Mouse (Mus musculus) limb, embryonic 12.5 days (tissue): ENCODE results near the gene Ppp1r15a. TPM values are rescaled to one million over a fixed set of nuclear protein-coding genes. Genes with fewer than 3 reads are reported as not detected.
"Not testable (repeated sequence)": the region's sequence is repeated elsewhere in the genome, so short reads cannot be mapped to it uniquely, and the experiment has no call there.

Experiments used
- ATAC-seq: fragments of 200-750 bp; cut with Nextera tagmentation; 2 replicates; pipeline ENCODE4 v1.8.0; 2017; ENCODE audit warnings: low read depth, moderate TSS enrichment; ENCODE audit not compliant: insufficient number of reproducible peaks, insufficient read depth, low FRiP score, low TSS enrichment
- H3K27ac ChIP-seq: fragments of 300-500 bp; sonication (generic); 2 replicates; pipeline ENCODE4 v1.5.1; 2016; ENCODE audit warnings: mild to moderate bottlenecking, moderate library complexity
- H3K27me3 ChIP-seq: fragments of 300-500 bp; sonication (generic); 2 replicates; pipeline ENCODE4 v1.6.1; 2016; ENCODE audit warnings: mild to moderate bottlenecking, moderate library complexity
- H3K36me3 ChIP-seq: fragments of 300-500 bp; sonication (generic); 2 replicates; pipeline ENCODE4 v1.6.1; 2016; ENCODE audit warnings: mild to moderate bottlenecking, moderate library complexity
- H3K4me1 ChIP-seq: fragments of 300-500 bp; sonication (generic); replicated peaks from 2 replicates; pipeline ENCODE4 v1.6.1; 2016
- H3K4me2 ChIP-seq: fragments of 300-500 bp; sonication (generic); 2 replicates; pipeline ENCODE4 v1.6.1; 2016; ENCODE audit warnings: mild to moderate bottlenecking, moderate library complexity
- H3K4me3 ChIP-seq: fragments of 300-500 bp; sonication (generic); replicated peaks from 2 replicates; pipeline ENCODE4 v1.5.1; 2016; ENCODE audit warnings: mild to moderate bottlenecking
- H3K9ac ChIP-seq: fragments of 300-500 bp; sonication (generic); replicated peaks from 2 replicates; pipeline ENCODE4 v1.6.1; 2016; ENCODE audit warnings: mild to moderate bottlenecking, moderate library complexity
- H3K9me3 ChIP-seq: fragments of 300-500 bp; sonication (generic); 2 replicates; pipeline ENCODE4 v1.6.1; 2016; ENCODE audit warnings: mild to moderate bottlenecking, moderate library complexity
- WGBS: fragments of 180-500 bp; shearing (Covaris S2); methylation state at CpG from one replicate; pipeline ENCODE4 v1.1.7; 2016; 5-methylcytosine and 5-hydroxymethylcytosine counted together
- polyA plus RNA-seq: library from polyadenylated mRNA; unstranded; fragments of >200 nt; fragmentation: Nextera tagmentation; extraction: Ambion mirVana; gene quantifications from 2 replicates; pipeline ENCODE4 v1.2.1, GENCODE M21; 2016

The Ppp1r15a gene
- polyA plus RNA-seq, 1 experiment from 2014 or later, result 27.1 TPM

DNA sequence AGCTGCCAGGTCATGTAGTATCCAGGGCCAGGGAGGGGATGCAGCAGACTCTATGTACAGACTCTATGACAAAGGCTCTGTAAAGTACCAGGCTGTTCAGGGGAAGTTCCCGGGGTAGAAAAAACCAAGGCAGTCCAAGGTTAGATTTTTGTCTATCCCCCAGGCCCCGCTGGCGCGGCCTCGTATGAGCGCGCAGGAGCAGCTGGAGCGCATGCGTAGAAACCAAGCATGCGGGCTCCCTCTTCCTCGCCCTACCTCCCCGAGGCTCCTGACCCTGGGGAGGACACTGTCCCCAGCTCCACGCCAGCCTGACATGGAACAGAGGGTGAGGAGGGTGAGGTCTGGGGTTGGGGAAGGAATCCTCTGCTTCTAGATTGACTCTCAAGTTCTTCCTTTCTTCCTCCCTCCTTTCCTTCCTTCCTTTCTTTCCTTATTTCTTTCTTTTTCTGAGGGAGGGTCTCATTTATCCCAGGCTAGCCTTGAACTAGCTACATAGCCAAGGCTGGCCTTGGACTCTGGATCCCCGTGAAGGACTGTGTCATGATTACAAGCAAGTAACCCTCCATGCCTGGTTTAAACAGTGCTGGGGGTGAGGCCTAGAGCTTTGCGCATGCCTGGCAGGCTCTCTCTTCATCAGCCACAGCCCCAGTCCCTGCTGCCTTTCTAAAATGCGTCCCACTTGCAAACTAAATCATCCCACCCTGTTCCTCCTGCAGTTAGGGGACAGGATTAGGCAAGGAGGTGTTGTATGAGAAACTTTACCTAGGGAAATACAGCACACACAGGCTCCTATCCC lies 23.8 kb upstream of the Ppp1r15a start:
- H3K4me2 ChIP-seq, result no peak overlapping the region
- H3K27me3 ChIP-seq, result no peaks in the 10 kb centered on the region
- no peak overlapping the region for H3K9ac ChIP-seq
- no peak overlapping the region for H3K27ac ChIP-seq
- H3K9me3 ChIP-seq, result no peaks in the 10 kb centered on the region
- H3K4me1 ChIP-seq, result no peaks in the 10 kb centered on the region; the same call in 1 of the 2 replicates
- no peak overlapping the region for H3K4me3 ChIP-seq
- H3K36me3 ChIP-seq, result no peaks in the 10 kb centered on the region
- ATAC-seq, result no peak
- WGBS, result 89% methylated on average over 16 of the region's 16 CpGs

DNA sequence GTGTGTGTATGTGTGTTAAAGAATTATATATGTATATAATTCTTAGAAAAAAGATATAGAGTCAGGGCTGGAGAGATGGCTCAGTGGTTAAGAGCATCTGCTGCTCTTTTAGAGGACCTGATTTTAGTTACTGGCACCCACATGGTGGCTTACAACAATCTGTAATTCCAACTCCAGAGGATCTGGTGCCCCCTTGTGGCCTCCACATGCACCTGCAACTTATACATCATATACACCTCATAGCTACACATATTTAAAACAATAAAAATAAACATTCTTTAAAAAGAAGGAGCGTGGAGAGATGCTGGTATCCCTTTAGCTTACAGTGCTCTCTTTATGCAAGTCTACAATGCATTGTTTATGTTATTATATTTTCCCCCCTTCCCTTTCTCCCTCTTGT lies 18.5 kb upstream of the Ppp1r15a start:
- no peaks in the 10 kb centered on the region for H3K9me3 ChIP-seq
- 0 out of 2 replicates have a peak, but pooled peaks cover 3% of the 10 kb centered on the region for H3K4me1 ChIP-seq
- 94% methylated on average over 1 of the region's 1 CpGs for WGBS
- no peaks in the 10 kb centered on the region for H3K27me3 ChIP-seq
- no peak overlapping the region for H3K27ac ChIP-seq
- H3K4me3 ChIP-seq, result no peak overlapping the region
- no peak for ATAC-seq
- no peak overlapping the region for H3K9ac ChIP-seq
- H3K4me2 ChIP-seq, result no peak overlapping the region
- no peaks in the 10 kb centered on the region for H3K36me3 ChIP-seq

DNA sequence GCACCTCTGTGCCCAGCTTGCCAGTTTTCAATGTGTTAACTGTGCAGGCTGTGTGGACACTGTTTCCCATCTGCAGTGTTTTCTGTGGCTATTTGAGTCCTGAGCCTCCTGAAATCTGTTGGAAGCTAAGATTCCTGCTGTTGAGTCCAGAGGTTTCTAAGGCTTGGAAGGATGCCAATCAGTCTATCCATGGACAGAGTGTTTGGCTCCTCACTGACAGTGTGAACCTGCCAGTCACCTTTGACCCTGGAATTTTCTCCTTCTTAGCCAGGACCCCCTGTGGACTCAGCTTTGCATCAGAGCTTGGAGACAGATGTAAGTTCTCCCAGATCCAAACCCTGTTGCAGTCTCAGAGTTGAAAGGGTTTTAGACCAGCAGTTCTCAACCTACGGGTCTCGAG lies 14.1 kb upstream of the Ppp1r15a start:
- Histone ChIP-seq H3K4me3 (no peak overlapping the region), H3K9ac (no peak overlapping the region), H3K4me2 (no peak overlapping the region), H3K27me3 (peaks cover 3% of the 10 kb centered on the region; the same call in 1 of the 2 replicates), H3K36me3 (no peaks in the 10 kb centered on the region), H3K9me3 (no peaks in the 10 kb centered on the region), H3K4me1 (peaks cover 8% of the 10 kb centered on the region), H3K27ac (no peak overlapping the region)
- 42% methylated on average over 2 of the region's 2 CpGs for WGBS
- ATAC-seq, result no peak

DNA sequence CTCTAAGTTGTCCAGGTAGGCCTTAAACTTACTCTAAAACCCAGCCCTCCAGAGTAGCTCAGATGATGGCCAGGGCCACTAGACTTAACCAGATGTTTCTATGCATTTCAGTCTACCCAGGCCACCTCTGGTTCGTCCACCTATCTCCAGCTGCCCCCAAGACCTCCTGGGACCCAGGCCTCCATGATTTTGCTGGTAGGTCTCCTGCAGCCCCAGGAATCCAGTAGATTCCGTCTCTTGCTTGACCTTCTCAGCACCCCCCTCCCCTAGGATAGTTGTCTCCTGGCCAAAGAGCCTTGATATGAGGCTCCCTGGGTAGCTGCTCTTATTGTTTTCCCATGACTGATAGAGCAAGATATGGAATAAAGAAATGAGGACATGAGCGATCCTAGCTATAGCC lies 13.0 kb upstream of the Ppp1r15a start:
- Histone ChIP-seq H3K27ac (no peak overlapping the region), H3K4me2 (no peak overlapping the region), H3K4me1 (peaks cover 8% of the 10 kb centered on the region), H3K9ac (no peak overlapping the region), H3K27me3 (peaks cover 3% of the 10 kb centered on the region; the same call in 1 of the 2 replicates), H3K4me3 (no peak overlapping the region; the same call in 1 of the 2 replicates), H3K36me3 (no peaks in the 10 kb centered on the region), H3K9me3 (no peaks in the 10 kb centered on the region)
- WGBS, result 77% methylated on average over 3 of the region's 3 CpGs
- ATAC-seq, result no peak

DNA sequence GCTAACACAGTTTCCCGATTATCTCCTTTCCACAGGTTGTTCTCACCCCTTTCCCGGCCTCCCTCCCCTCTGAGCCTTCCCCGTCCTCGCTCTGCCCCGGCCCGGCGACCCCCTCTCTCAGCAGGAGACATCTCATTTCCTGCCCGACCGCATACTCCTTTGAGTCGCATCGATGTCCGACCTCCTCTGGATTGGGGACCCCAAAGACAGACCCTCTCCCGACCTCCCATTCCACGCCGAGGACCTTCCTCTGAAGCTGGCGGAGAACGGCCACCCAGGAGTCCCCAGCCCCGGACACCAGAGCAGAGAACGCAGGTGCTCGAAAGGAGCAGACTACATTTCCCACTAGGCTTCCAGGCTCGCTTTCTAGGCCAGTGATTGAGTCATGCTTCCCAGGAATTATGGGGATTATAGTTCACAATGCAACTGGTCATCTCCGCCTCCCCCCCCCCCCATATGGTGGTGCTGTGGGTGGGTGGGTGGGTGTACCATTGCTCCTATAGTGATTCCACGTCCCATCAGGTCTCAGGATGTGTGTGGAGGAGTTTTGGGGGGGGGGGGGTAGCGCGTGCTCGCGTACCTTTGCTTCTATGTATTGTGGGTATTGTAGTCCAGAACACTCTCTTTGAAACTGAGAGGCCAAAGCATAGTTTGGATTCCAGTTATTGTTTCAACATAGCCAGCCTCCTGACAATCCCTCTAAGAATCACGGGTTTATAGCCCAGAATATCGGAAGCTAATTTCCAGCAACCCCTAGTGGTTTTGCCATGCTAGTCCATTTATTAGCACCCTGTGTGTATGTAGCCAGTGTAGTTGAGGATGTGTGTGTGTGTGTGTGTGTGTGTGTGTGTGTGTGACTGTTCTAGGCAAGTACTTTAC lies 12.3 kb upstream of the Ppp1r15a start:
- 0 out of 2 replicates have a peak overlapping the region, but pooled peaks have one; percentile 17 for H3K27ac ChIP-seq
- H3K4me3 ChIP-seq, result peak overlapping the region; percentile 48
- peak overlapping the region; percentile 77 for H3K4me2 ChIP-seq
- H3K9me3 ChIP-seq, result no peaks in the 10 kb centered on the region
- ATAC-seq, result peak; percentile 79
- H3K4me1 ChIP-seq, result peaks cover 8% of the 10 kb centered on the region
- peak overlapping the region; percentile 61 for H3K9ac ChIP-seq
- 3% methylated on average over 29 of the region's 29 CpGs for WGBS
- H3K27me3 ChIP-seq, result peaks cover 3% of the 10 kb centered on the region; the same call in 1 of the 2 replicates
- no peaks in the 10 kb centered on the region for H3K36me3 ChIP-seq

DNA sequence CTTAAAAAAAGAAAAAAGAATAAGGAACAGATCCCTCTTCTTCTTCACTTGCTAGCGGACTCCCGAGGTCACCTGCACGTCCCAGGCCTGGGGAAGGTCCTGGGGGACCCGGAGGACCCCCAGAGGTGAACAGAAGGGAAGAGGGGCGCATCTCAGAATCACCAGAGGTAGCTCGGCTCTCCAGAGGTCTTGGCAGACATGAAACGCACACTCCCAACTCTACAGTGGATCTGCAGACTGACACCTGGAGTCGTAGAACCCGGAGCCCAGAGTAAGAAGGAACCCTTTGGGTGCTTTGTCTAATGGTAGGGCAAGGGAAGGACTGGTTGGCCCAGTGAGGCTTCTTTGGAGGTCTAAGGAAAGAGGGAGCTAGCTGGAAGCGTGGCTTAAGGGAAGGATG lies 11.5 kb upstream of the Ppp1r15a start:
- Histone ChIP-seq H3K36me3 (no peaks in the 10 kb centered on the region), H3K9me3 (no peaks in the 10 kb centered on the region), H3K27me3 (peaks cover 3% of the 10 kb centered on the region; the same call in 1 of the 2 replicates), H3K27ac (no peak overlapping the region), H3K4me1 (peaks cover 8% of the 10 kb centered on the region), H3K4me2 (peak overlapping the region; percentile 77), H3K4me3 (peak overlapping the region; percentile 48), H3K9ac (peak overlapping the region; percentile 61; the same call in 1 of the 2 replicates)
- WGBS, result 81% methylated on average over 10 of the region's 10 CpGs
- ATAC-seq, result no peak

DNA sequence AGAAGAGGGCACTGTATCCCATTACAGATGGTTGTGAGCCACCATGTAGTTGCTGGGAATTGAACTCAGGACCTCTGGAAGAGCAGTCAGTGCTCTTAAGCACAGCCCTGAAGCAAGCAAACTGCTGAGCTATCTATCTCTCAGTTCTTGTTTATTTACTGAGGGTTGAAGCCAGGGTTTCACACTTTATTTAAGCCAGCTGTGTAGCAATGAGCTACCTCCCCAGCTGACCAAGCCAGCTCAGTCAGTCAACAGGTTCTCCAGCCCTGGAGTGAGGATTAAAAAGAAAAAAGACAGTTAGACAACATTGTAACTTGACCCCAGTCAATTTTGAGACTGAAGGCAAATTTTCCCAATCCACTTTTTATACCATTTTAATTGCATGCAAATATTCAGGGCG lies 9.6 kb upstream of the Ppp1r15a start:
- Histone ChIP-seq H3K4me2 (no peak overlapping the region), H3K27ac (no peak overlapping the region), H3K4me1 (peaks cover 6% of the 10 kb centered on the region), H3K9ac (no peak overlapping the region), H3K27me3 (peaks cover 7% of the 10 kb centered on the region; the same call in 1 of the 2 replicates), H3K4me3 (no peak overlapping the region), H3K9me3 (no peaks in the 10 kb centered on the region), H3K36me3 (no peaks in the 10 kb centered on the region)
- WGBS, result 68% methylated on average over 1 of the region's 1 CpGs
- no peak for ATAC-seq

DNA sequence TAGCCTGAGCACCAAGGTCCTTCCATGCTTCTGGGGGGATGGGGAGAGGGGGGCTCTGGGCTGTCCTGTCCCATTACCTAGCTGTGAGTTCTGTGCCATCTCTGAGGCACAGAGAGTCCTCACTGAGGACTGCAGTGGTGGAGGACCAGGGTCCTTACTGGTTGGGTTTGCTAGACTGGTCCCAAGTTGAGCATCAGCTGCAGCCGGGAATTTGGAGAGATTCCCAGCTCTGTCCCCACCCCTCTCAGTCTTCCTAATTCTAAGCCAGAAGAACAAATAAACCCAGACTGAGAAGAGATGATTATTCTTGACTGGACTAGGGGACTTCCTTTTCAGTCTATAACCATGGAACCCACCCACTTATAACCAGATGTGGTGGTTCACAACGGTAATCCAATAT lies 4.6 kb upstream of the Ppp1r15a start:
- Histone ChIP-seq H3K27ac (peak overlapping the region; percentile 12; the same call in 1 of the 2 replicates), H3K4me1 (peaks cover 12% of the 10 kb centered on the region; the same call in 1 of the 2 replicates), H3K9ac (0 out of 2 replicates have a peak overlapping the region, but pooled peaks have one; percentile 27), H3K36me3 (no peaks in the 10 kb centered on the region), H3K27me3 (0 out of 2 replicates have a peak, but pooled peaks cover 8% of the 10 kb centered on the region), H3K4me2 (no peak overlapping the region), H3K9me3 (no peaks in the 10 kb centered on the region), H3K4me3 (no peak overlapping the region)
- ATAC-seq, result no peak
- 85% methylated on average over 2 of the region's 2 CpGs for WGBS

DNA sequence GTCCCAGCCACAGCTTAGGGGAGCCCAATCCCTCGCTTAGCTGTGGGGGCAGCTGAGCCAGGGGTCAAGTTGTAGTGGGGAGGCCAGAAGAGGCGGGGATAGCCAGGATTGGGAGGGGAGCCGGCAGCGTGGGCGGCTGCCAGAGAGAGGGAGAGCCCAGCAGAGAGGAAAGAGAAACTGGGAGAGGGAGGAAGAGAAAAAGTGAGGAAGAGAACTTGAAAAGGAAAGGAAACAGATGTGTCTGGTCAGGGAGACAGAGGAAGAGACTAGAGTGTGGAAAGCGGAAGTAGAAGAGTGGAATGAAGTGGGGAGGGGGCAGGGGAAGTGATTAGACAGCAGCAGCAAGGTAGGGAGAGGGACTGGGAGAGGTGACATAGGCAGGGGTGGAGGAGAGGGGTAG lies 3.4 kb upstream of the Ppp1r15a start:
- 20% methylated on average over 6 of the region's 6 CpGs for WGBS
- Histone ChIP-seq H3K4me2 (peak overlapping the region; percentile 21; the same call in 1 of the 2 replicates), H3K36me3 (peaks cover 4% of the 10 kb centered on the region; the same call in 1 of the 2 replicates), H3K4me3 (no peak overlapping the region), H3K9me3 (no peaks in the 10 kb centered on the region), H3K4me1 (peaks cover 22% of the 10 kb centered on the region), H3K9ac (peak overlapping the region; percentile 40; the same call in 1 of the 2 replicates), H3K27ac (peak overlapping the region; percentile 35; the same call in 1 of the 2 replicates), H3K27me3 (0 out of 2 replicates have a peak, but pooled peaks cover 8% of the 10 kb centered on the region)
- no peak for ATAC-seq

DNA sequence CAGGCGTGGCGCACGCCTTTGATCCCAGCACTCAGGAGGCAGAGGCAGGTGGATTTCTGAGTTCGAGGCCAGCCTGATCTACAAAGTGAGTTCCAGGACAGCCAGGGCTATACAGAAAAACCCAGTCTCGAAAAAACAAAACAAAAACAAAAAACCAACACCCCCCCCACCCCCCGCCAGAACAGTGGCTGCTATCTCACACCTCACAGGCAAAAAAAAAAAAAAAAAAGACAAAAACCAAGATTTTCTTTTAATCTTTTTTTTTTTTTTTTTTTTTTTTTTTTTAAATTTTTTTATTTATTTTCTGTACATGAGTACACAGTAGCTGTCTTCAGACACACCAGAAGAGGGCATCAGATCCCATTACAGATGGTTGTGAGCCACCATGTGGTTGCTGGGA lies 1.1 kb upstream of the Ppp1r15a start:
- WGBS, result 85% methylated on average over 6 of the region's 6 CpGs
- Histone ChIP-seq H3K36me3 (peaks cover 20% of the 10 kb centered on the region), H3K4me1 (peaks cover 40% of the 10 kb centered on the region)
- ATAC-seq, H3K9ac ChIP-seq, H3K27me3 ChIP-seq, H3K27ac ChIP-seq, H3K4me2 ChIP-seq, H3K9me3 ChIP-seq, H3K4me3 ChIP-seq: not testable (repeated sequence)
